Mouse (Mus musculus): ENCODE data around the gene Ryr2.

- TF ChIP-seq CTCF (IDR thresholded peaks at IDR 0.05) (no peak), EP300 (IDR thresholded peaks at IDR 0.05) (no peak)
Observed at GRCm38 (mm10) chr13:11843889-11844288, 262.9 kb downstream of the Ryr2 start.

Measured in lung, postnatal 0 days (tissue).